Mouse (Mus musculus) CH12.LX (cell line): ENCODE results near the gene Alcam. TPM values are rescaled to one million over a fixed set of nuclear protein-coding genes. Genes with fewer than 3 reads are reported as not detected.

Experiments used
- DNase-seq: peaks from one replicate; pipeline ENCODE4 v3.0.0-alpha.2; 2013; ENCODE audit errors: extremely low read depth
- H3K27ac ChIP-seq: 2 replicates; pipeline ENCODE4 v1.5.1; 2012; ENCODE audit warnings: low read depth, mild to moderate bottlenecking, control low read depth, moderate library complexity; ENCODE audit not compliant: insufficient read depth
- H3K27me3 ChIP-seq: replicated peaks from 2 replicates; pipeline ENCODE3; 2012; ENCODE audit warnings: inconsistent platforms
- H3K36me3 ChIP-seq, 2 experiments: replicated peaks in 1 of 2; 2 replicates each; pipeline versions ENCODE3 to v1.6.1; 2012; ENCODE audit warnings: inconsistent platforms in 1 of 2, low read length in 1 of 2, mild to moderate bottlenecking in 1 of 2, mixed read lengths in 1 of 2, moderate library complexity in 1 of 2; ENCODE audit not compliant: control insufficient read depth in 1 of 2, insufficient read depth in 1 of 2
- H3K4me1 ChIP-seq, 2 experiments: 2 replicates each; pipeline ENCODE4 v1.6.1; 2012; ENCODE audit warnings: inconsistent platforms in 1 of 2, moderate library complexity in 1 of 2; ENCODE audit not compliant: insufficient read depth in 2 of 2, control insufficient read depth in 1 of 2
- H3K4me2 ChIP-seq: 2 replicates; pipeline ENCODE4 v1.6.1; 2012; ENCODE audit warnings: low read depth, mild to moderate bottlenecking, control low read depth; ENCODE audit not compliant: poor library complexity, insufficient read depth, severe bottlenecking
- H3K4me3 ChIP-seq, 3 experiments: fragments of 150-350 bp in 1 of 3; sonication (generic) in 1 of 3; replicated peaks in 1 of 3; 2 replicates each; pipeline versions ENCODE3 to v1.5.1; 2011 to 2012; ENCODE audit warnings: low read depth in 2 of 3, low read length in 2 of 3, mild to moderate bottlenecking in 2 of 3, moderate library complexity in 2 of 3, control low read depth in 1 of 3, improper control_type of control experiment in 1 of 3, inconsistent platforms in 1 of 3, mixed read lengths in 1 of 3; ENCODE audit not compliant: poor library complexity in 1 of 3
- H3K79me2 ChIP-seq: replicated peaks from 2 replicates; pipeline ENCODE4 v1.6.1; 2012; ENCODE audit warnings: mild to moderate bottlenecking, moderate library complexity; ENCODE audit not compliant: control insufficient read depth, poor library complexity, insufficient read depth, severe bottlenecking; ENCODE audit errors: extremely low read depth
- H3K9ac ChIP-seq: 2 replicates; pipeline ENCODE4 v1.6.1; 2012; ENCODE audit warnings: low read depth, mild to moderate bottlenecking, control low read depth, moderate library complexity; ENCODE audit not compliant: insufficient read depth
- H3K9me3 ChIP-seq: replicated peaks from 2 replicates; pipeline ENCODE3; 2012; ENCODE audit warnings: low read length, inconsistent platforms, mixed read lengths
- CHD1 ChIP-seq: IDR thresholded peaks from 2 replicates; pipeline ENCODE4 v1.6.1; 2012; ENCODE audit warnings: low read depth, low read length, improper control_type of control experiment, inconsistent platforms
- CHD2 ChIP-seq: IDR thresholded peaks from 2 replicates; pipeline ENCODE4 v1.6.1; 2011; ENCODE audit warnings: low read length, improper control_type of control experiment
- E2F4 ChIP-seq: IDR thresholded peaks from 2 replicates; pipeline ENCODE4 v1.6.1; 2011; ENCODE audit warnings: low read depth, low read length, improper control_type of control experiment; ENCODE audit not compliant: insufficient replicate concordance
- ELF1 ChIP-seq: IDR thresholded peaks from 2 replicates; pipeline ENCODE4 v1.6.1; 2014; ENCODE audit warnings: low read depth, mild to moderate bottlenecking, inconsistent platforms, low read length, improper control_type of control experiment
- EP300 ChIP-seq: IDR thresholded peaks from 2 replicates; pipeline ENCODE4 v1.6.1; 2011; ENCODE audit warnings: low read length, improper control_type of control experiment
- ETS1 ChIP-seq: conservative IDR thresholded peaks from 2 replicates; pipeline ENCODE4 v1.6.1; 2012; ENCODE audit warnings: low read depth, mild to moderate bottlenecking, inconsistent platforms, low read length, improper control_type of control experiment, moderate library complexity
- GABPA ChIP-seq: IDR thresholded peaks from 2 replicates; pipeline ENCODE4 v1.6.1; 2012; ENCODE audit warnings: low read depth, low read length, improper control_type of control experiment, inconsistent platforms; ENCODE audit not compliant: insufficient replicate concordance
- HCFC1 ChIP-seq: IDR thresholded peaks from 2 replicates; pipeline ENCODE4 v1.6.1; 2012; ENCODE audit warnings: low read depth, mild to moderate bottlenecking, inconsistent platforms, low read length, improper control_type of control experiment
- JUND ChIP-seq: conservative IDR thresholded peaks from 2 replicates; pipeline ENCODE4 v1.6.1; 2011; ENCODE audit warnings: low read depth, low read length, improper control_type of control experiment
- MAFK ChIP-seq: IDR thresholded peaks from 2 replicates; pipeline ENCODE4 v1.6.1; 2011; ENCODE audit warnings: low read length, improper control_type of control experiment; ENCODE audit not compliant: insufficient replicate concordance
- MAX ChIP-seq: IDR thresholded peaks from 2 replicates; pipeline ENCODE4 v1.6.1; 2011; ENCODE audit warnings: low read length, improper control_type of control experiment
- MEF2A ChIP-seq: IDR thresholded peaks from 2 replicates; pipeline ENCODE4 v1.6.1; 2014; ENCODE audit warnings: low read depth, mild to moderate bottlenecking, inconsistent platforms, low read length, improper control_type of control experiment, borderline replicate concordance
- MXI1 ChIP-seq: IDR thresholded peaks from 2 replicates; pipeline ENCODE4 v1.6.1; 2011; ENCODE audit warnings: mild to moderate bottlenecking, low read depth, low read length, improper control_type of control experiment
- MYC ChIP-seq: IDR thresholded peaks from 2 replicates; pipeline ENCODE4 v1.6.1; 2011; ENCODE audit warnings: low read depth, mild to moderate bottlenecking, improper control_type of control experiment, low read length
- POLR2A ChIP-seq: IDR thresholded peaks from 2 replicates; pipeline ENCODE4 v1.6.1; 2011; ENCODE audit warnings: low read depth, mild to moderate bottlenecking, improper control_type of control experiment, low read length
- POLR2AphosphoS2 ChIP-seq: IDR thresholded peaks from 2 replicates; pipeline ENCODE4 v1.6.1; 2011; ENCODE audit warnings: low read depth, low read length, improper control_type of control experiment
- SIN3A ChIP-seq: IDR thresholded peaks from 2 replicates; pipeline ENCODE4 v1.6.1; 2012; ENCODE audit warnings: low read length, improper control_type of control experiment, inconsistent platforms
- SMC3 ChIP-seq: IDR thresholded peaks from 2 replicates; pipeline ENCODE4 v1.6.1; 2011; ENCODE audit warnings: low read depth, low read length, improper control_type of control experiment
- TCF12 ChIP-seq: IDR thresholded peaks from 2 replicates; pipeline ENCODE4 v1.6.1; 2014; ENCODE audit warnings: low read depth, mild to moderate bottlenecking, inconsistent platforms, low read length, improper control_type of control experiment
- USF1 ChIP-seq: IDR thresholded peaks from 2 replicates; pipeline ENCODE4 v1.6.1; 2014; ENCODE audit warnings: low read depth, mild to moderate bottlenecking, inconsistent platforms, low read length, improper control_type of control experiment
- ZC3H11A ChIP-seq: IDR thresholded peaks from 2 replicates; pipeline ENCODE4 v1.6.1; 2012; ENCODE audit warnings: low read depth, mild to moderate bottlenecking, inconsistent platforms, low read length, improper control_type of control experiment
- ZKSCAN1 ChIP-seq: IDR thresholded peaks from 2 replicates; pipeline ENCODE4 v1.6.1; 2012; ENCODE audit warnings: low read depth, inconsistent platforms, low read length, improper control_type of control experiment, borderline replicate concordance
- ZNF384 ChIP-seq: IDR thresholded peaks from 2 replicates; pipeline ENCODE4 v1.6.1; 2012; ENCODE audit warnings: low read depth, low read length, improper control_type of control experiment, inconsistent platforms
- dilution Hi-C: fragments of 300-500 bp; cut with MboI; formaldehyde crosslinking; loops from 2 replicates; pipeline ENCODE4 v1.14.3; 2020; ENCODE audit warnings: low sequenced_read_pairs; ENCODE audit not compliant: extremely low pct_unique_long_range_greater_than_20kb, extremely low pct_ligation_motif_present
- in situ Hi-C: fragments of 300-500 bp; cut with MboI; formaldehyde crosslinking; loops from 3 replicates; pipeline ENCODE4 v1.14.3; 2019; ENCODE audit warnings: low sequenced_read_pairs, low pct_ligation_motif_present, low pct_unique_long_range_greater_than_20kb, mixed read lengths
- polyA plus RNA-seq: library from polyadenylated mRNA; unstranded; fragments of >175 nt; gene quantifications from 2 replicates; pipeline ENCODE4 v1.2.1, GENCODE M21; 2012; ENCODE audit warnings: low read depth; ENCODE audit not compliant: insufficient read length
- total RNA-seq, 2 experiments: library from RNA; depleted of rRNA; stranded (reverse); fragments of 300-350 nt in 1 of 2; fragments of >200 nt in 1 of 2; gene quantifications; 2 replicates each; pipeline ENCODE4 v1.2.3; 2012 to 2014

The Alcam gene
- total and polyA plus RNA-seq, 3 experiments: 26.3 to 56.7 (median 54.6) TPM

DNA sequence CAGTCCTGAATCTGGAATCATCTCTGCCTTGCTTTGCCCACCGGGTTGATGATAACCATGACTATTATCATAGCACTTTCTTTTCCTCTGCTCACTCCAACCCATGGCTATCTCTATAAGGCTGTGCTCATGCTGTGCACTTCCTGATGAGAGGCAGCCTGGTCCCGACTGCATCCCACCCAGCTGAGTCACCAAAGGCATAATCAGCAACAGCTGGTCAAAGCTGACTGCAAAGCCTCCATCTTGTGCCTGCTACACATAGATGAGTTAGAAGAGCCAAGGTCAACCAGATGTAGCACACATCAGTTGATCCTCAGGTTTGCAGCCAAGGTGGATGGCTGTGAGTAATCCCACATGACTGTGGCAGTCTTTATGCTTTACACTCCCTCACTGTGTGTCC is 48.6 kb downstream of the Alcam start:
- dilution Hi-C loops: no loop called here
- no peak overlapping the region for H3K4me3 ChIP-seq
- H3K79me2 ChIP-seq: peaks cover 12% of the 10 kb centered on the region; the same call in 1 of the 2 replicates
- in situ Hi-C loops: no loop called here
- H3K4me1 ChIP-seq: peaks cover 6 to 9% of the 10 kb centered on the region in 2 experiments; a peak in 3 of 4 replicates
- H3K36me3 ChIP-seq: peaks cover 0 to 2% of the 10 kb centered on the region in 2 experiments
- no peak for TF ChIP-seq CHD1
- no peak for TF ChIP-seq JUND
- TF ChIP-seq E2F4: no peak
- no peak for TF ChIP-seq POLR2AphosphoS2
- no peak for TF ChIP-seq MYC
- no peak for TF ChIP-seq MXI1
- TF ChIP-seq HCFC1: no peak
- no peak for TF ChIP-seq USF1
- no peak for TF ChIP-seq MAX
- no peak for TF ChIP-seq ZC3H11A
- no peak for TF ChIP-seq ELF1
- TF ChIP-seq CHD2: no peak
- no peak for TF ChIP-seq EP300
- no peak for TF ChIP-seq MAFK
- no peak for TF ChIP-seq SMC3
- no peak for TF ChIP-seq GABPA
- no peak for TF ChIP-seq SIN3A
- no peak for TF ChIP-seq TCF12
- H3K4me2 ChIP-seq: no peak overlapping the region
- no peaks in the 10 kb centered on the region for H3K9me3 ChIP-seq
- no peak overlapping the region for H3K27ac ChIP-seq
- no peak overlapping the region for H3K9ac ChIP-seq
- DNase-seq: no peak
- no peaks in the 10 kb centered on the region for H3K27me3 ChIP-seq

DNA sequence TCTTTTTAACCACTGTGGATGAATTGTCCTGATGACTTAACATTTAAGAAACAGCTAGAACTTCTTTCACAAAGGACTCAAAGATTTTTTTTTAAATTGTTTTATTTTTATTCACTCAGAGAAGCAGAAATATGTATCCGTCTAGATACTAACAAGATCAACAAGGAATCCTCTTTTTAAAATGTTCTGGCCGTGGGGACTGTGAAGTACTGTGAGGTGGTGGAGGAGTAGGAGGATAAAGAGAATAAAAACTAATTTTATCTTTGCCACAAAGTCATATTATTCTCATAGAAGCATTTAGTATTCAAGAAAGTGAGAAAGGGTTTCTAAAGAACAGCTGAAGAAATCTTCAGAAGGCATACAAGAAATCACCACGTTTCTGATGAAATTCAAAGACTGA is 54.8 kb downstream of the Alcam start:
- H3K4me3 ChIP-seq: no peak overlapping the region
- no peaks in the 10 kb centered on the region for H3K36me3 ChIP-seq
- DNase-seq: no peak
- H3K9ac ChIP-seq: no peak overlapping the region
- dilution Hi-C loops (no loop called here), in situ Hi-C loops (no loop called here)
- TF ChIP-seq ZC3H11A (no peak), ETS1 (no peak), SIN3A (no peak), ZKSCAN1 (no peak), POLR2A (no peak), JUND (no peak), MEF2A (no peak), CHD1 (no peak), ZNF384 (no peak)
- peaks cover 6% of the 10 kb centered on the region; the same call in 1 of the 2 replicates for H3K79me2 ChIP-seq
- H3K9me3 ChIP-seq: no peaks in the 10 kb centered on the region
- H3K4me1 ChIP-seq: peaks cover 0 to 5% of the 10 kb centered on the region in 2 experiments; a peak in 1 of 4 replicates
- no peak overlapping the region for H3K27ac ChIP-seq
- H3K4me2 ChIP-seq: no peak overlapping the region
- no peaks in the 10 kb centered on the region for H3K27me3 ChIP-seq
